In the genomic region with DNA sequence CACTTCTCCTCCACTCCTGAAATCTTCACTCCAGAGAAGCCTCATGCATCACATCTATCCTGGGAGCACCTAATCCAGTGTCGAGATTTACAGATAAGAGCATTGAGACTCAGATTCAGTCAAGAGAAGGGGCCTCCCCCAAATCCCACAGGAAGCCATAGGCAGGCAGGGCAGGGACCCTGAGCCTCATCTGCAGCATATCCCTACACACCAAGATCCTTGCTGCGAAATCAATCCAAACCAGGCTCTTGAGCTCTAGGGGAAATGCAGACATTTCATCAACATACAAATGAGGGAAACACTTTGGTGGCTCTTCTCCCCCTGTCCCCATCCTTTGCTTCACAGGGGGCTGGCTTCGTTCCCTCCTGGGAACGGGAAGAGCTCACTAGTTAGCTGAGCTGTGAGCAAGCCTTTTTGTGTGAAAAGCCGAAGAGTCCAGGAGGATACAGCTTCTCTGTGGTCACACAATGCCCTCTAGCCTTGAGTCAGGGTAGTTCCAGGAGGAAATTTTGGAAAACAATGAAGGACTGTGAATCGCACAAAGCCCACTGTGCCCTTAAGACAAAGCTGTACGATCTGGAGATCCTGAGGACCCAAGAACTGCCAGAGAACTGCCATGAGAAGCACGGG, we compare ENCODE assay signal across 9 mouse cellular contexts.
DNase-seq lines count a peak whose midpoint lies in the region; ATAC-seq and TF ChIP-seq lines count a peak whose summit lies in the region.
"Had no signal": no experiment of that assay in that cellular context is flagged by ENCODE, and none has a peak within 500 bp of the region (broad histone marks: within the 10 kb centered on the region; RNA-seq: fewer than 3 reads in every experiment).

No protein-coding gene starts in this region.

- H3K27ac ChIP-seq in heart, embryonic 11.5 days (ENCODE audit: low read depth, low read length) = no peak overlapping the region
- no peak overlapping the region for H3K27ac ChIP-seq in midbrain, postnatal 0 days (ENCODE audit: low read depth, low read length)

- peak; percentile 89 for TF ChIP-seq CTCF in midbrain, postnatal 0 days (IDR thresholded peaks at IDR 0.05)

- peak; percentile 5 for DNase-seq in kidney, adult 9 months
- no peak for DNase-seq in kidney, adult 8-10 months
- DNase-seq in cerebellum, postnatal 36 days = peak; percentile 11 to 20
- DNase-seq in layer of hippocampus, adult 9-10 months (ENCODE audit: low spot score) = peak; percentile 27
- DNase-seq in midbrain, postnatal 0 days (ENCODE audit: low spot score) = peak; percentile 89
- no peak for DNase-seq in c-Kit-positive CD71-positive TER-119-positive erythroid progenitor cells, embryonic 14.5 days (ENCODE audit: low spot score)
- DNase-seq in thymus, postnatal 10 days (ENCODE audit: low spot score in 2 of 2) = no peak

- no peaks in the 10 kb centered on the region for H3K27me3 ChIP-seq in heart, embryonic 11.5 days (ENCODE audit: control insufficient read depth, insufficient read depth, low read length)
- H3K27me3 ChIP-seq in midbrain, postnatal 0 days (ENCODE audit: insufficient read depth, low read length) = no peaks in the 10 kb centered on the region
- H3K27me3 ChIP-seq: megakaryocyte, embryonic 14.5 days had no signal

- no peak overlapping the region for H3K9ac ChIP-seq in heart, embryonic 11.5 days (ENCODE audit: low read depth, low read length)
- H3K9ac ChIP-seq in midbrain, postnatal 0 days (replicated peaks; ENCODE audit: low read length, poor library complexity, severe bottlenecking) = no peak overlapping the region

- ATAC-seq in heart, embryonic 11.5 days (replicated peaks; ENCODE audit: insufficient number of reproducible peaks, low FRiP score, low TSS enrichment) = no peak
- peak; percentile 62 for ATAC-seq in midbrain, postnatal 0 days (ENCODE audit: low FRiP score)

- H3K9me3 ChIP-seq in heart, embryonic 11.5 days (replicated peaks; ENCODE audit: control insufficient read depth, low read length) = no peaks in the 10 kb centered on the region
- H3K9me3 ChIP-seq in midbrain, postnatal 0 days (ENCODE audit: low read length) = no peaks in the 10 kb centered on the region
- H3K9me3 ChIP-seq: megakaryocyte, embryonic 14.5 days had no signal

- 29% methylated on average over 8 of the region's 8 CpGs for WGBS in heart, embryonic 11.5 days (ENCODE audit: insufficient replicate concordance)
- WGBS in midbrain, postnatal 0 days = 15% methylated on average over 8 of the region's 8 CpGs

- peak overlapping the region; percentile 19; the same call in 1 of the 2 replicates for H3K4me2 ChIP-seq in heart, embryonic 11.5 days
- peak overlapping the region; percentile 13; the same call in 1 of the 2 replicates for H3K4me2 ChIP-seq in midbrain, postnatal 0 days (ENCODE audit: low read depth, low read length, poor library complexity, severe bottlenecking)

- H3K4me3 ChIP-seq in heart, embryonic 11.5 days (ENCODE audit: low read depth, low read length) = no peak overlapping the region
- no peak overlapping the region for H3K4me3 ChIP-seq in midbrain, postnatal 0 days (ENCODE audit: low read depth, low read length)
- H3K4me3 ChIP-seq: megakaryocyte, embryonic 14.5 days had no signal

- no peaks in the 10 kb centered on the region for H3K36me3 ChIP-seq in heart, embryonic 11.5 days (ENCODE audit: control insufficient read depth, insufficient read depth, low read length)
- H3K36me3 ChIP-seq in midbrain, postnatal 0 days (ENCODE audit: insufficient read depth, low read length) = no peaks in the 10 kb centered on the region

- no peaks in the 10 kb centered on the region for H3K4me1 ChIP-seq in heart, embryonic 11.5 days (ENCODE audit: control insufficient read depth, insufficient read depth, low read length)
- peaks cover 4% of the 10 kb centered on the region; the same call in 1 of the 2 replicates for H3K4me1 ChIP-seq in midbrain, postnatal 0 days (ENCODE audit: insufficient read depth, low read length)
- H3K4me1 ChIP-seq: megakaryocyte, embryonic 14.5 days had no signal

Comparison
In these comparisons a context has a peak if more than half of its experiments do, and no peak if none do; other contexts are left out.
1. DNase-seq: peak in kidney, adult 9 months (single experiment), cerebellum, postnatal 36 days (2 of 2), layer of hippocampus, adult 9-10 months (single experiment) and midbrain, postnatal 0 days (single experiment); none in kidney, adult 8-10 months (0 of 2), c-Kit-positive CD71-positive TER-119-positive erythroid progenitor cells, embryonic 14.5 days (single experiment) and thymus, postnatal 10 days (0 of 2).